Mouse (Mus musculus): ENCODE measurements at regions not wholly inside any gene's neighbourhood (a gene's known extent, or its start where the extent isn't known, plus 50 kb on each side); places are given as distances from the start of the nearest gene placed in this dataset.

DNA sequence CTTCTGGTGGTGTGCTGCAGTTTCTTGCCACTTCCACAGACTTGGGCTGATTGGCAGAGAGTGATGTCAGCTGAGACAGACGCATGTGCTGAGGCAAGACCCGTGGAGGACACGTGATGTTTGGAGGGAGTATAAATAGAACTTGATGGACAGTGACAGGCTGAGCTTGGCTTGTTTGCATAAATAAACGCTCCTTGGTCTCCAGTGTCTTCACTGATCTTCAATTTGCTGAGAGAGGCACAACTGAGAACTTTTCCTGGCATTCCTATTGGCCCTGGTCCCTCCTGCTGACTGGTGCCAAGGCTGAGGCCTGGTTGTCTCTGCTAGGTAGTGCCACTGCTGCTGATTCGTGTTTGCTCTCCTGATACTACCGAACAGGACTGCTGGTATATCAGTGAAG is 94.6 kb upstream of the 4930535I16Rik start:
- no peak overlapping the region for H3K4me3 ChIP-seq (ENCODE audit: low read length)
- WGBS, result 68% methylated on average over 6 of the region's 6 CpGs
- H3K27ac ChIP-seq (ENCODE audit: low read depth, low read length), result no peak overlapping the region
- ATAC-seq, result no peak
- H3K9ac ChIP-seq (ENCODE audit: low read depth, low read length), result no peak overlapping the region
- no peaks in the 10 kb centered on the region for H3K9me3 ChIP-seq (ENCODE audit: control insufficient read depth, low read length)
- H3K36me3 ChIP-seq (ENCODE audit: control insufficient read depth, insufficient read depth, low read length), result no peaks in the 10 kb centered on the region
- H3K4me2 ChIP-seq (ENCODE audit: low read length), result no peak overlapping the region
- H3K4me1 ChIP-seq (ENCODE audit: control insufficient read depth, insufficient read depth, low read depth, low read length), result no peaks in the 10 kb centered on the region
- no peaks in the 10 kb centered on the region for H3K27me3 ChIP-seq (replicated peaks; ENCODE audit: control insufficient read depth, insufficient read depth, low read length)

DNA sequence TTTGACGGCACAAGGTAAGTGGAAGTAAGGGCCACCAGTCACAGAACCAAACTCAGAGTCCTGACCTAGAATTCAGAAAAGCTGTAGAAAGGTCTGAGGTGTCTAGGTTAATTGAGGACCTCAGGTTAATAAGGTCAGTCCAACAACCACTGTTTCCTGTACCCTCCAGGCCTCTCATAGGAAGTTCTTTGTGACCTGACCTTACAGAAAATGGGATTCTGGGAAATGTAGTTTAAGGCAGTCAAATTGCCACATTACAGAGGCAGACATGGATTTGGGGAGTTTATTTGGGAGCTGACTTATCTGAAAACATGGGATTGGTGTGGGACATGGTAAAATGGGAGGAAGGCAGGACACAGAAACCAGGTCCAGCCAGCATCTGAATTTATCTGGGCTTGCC is 90.9 kb upstream of the 4930535I16Rik start:
- ATAC-seq, result no peak
- no peak overlapping the region for H3K4me2 ChIP-seq (ENCODE audit: low read length)
- H3K36me3 ChIP-seq (ENCODE audit: control insufficient read depth, insufficient read depth, low read length), result no peaks in the 10 kb centered on the region
- no peak overlapping the region for H3K9ac ChIP-seq (ENCODE audit: low read depth, low read length)
- no peaks in the 10 kb centered on the region for H3K27me3 ChIP-seq (replicated peaks; ENCODE audit: control insufficient read depth, insufficient read depth, low read length)
- no peak overlapping the region for H3K4me3 ChIP-seq (ENCODE audit: low read length)
- H3K27ac ChIP-seq (ENCODE audit: low read depth, low read length), result no peak overlapping the region
- WGBS, result 100% methylated on average over 1 of the region's 1 CpGs
- H3K4me1 ChIP-seq (ENCODE audit: control insufficient read depth, insufficient read depth, low read depth, low read length), result no peaks in the 10 kb centered on the region
- H3K9me3 ChIP-seq (ENCODE audit: control insufficient read depth, low read length), result no peaks in the 10 kb centered on the region

DNA sequence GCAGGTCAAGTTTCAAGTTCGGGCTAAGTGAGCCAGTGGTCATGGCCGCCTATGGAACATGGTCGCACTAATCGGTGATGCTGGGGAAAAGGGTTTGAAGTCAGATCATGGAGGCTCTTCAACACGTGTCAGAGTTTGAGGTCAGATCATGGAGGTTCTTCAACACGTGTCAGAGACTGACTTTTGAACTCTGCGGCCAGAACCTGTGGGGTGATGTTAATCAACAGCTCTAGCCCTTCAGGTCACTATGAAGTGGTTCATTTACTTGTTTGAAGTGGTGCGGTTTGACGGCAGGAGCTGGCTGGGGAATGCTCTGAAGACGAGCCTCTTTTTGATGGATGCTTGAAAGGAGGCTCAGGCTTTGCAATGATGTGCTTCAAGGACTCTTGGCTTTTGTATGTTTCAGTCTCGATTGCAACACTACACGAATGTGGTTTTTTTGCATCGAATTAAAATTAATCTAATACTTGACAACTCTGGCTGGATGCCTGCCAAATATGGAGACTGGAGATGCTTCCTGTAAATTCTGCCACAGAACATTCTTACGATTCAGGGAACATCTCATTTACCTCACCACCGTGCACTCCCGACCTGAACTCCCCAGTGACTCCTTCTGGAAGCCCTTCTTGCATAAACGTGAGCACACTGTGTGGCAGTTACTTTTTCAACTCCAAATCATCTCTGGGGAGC is 87.9 kb upstream of the 4930535I16Rik start:
- no peaks in the 10 kb centered on the region for H3K4me1 ChIP-seq (ENCODE audit: control insufficient read depth, insufficient read depth, low read depth, low read length)
- H3K9me3 ChIP-seq (ENCODE audit: control insufficient read depth, low read length), result no peaks in the 10 kb centered on the region
- no peak overlapping the region for H3K4me3 ChIP-seq (ENCODE audit: low read length)
- H3K36me3 ChIP-seq (ENCODE audit: control insufficient read depth, insufficient read depth, low read length), result no peaks in the 10 kb centered on the region
- no peak overlapping the region for H3K4me2 ChIP-seq (ENCODE audit: low read length)
- ATAC-seq, result no peak
- WGBS, result 60% methylated on average over 17 of the region's 17 CpGs
- H3K27me3 ChIP-seq (replicated peaks; ENCODE audit: control insufficient read depth, insufficient read depth, low read length), result no peaks in the 10 kb centered on the region
- H3K9ac ChIP-seq (ENCODE audit: low read depth, low read length), result no peak overlapping the region
- no peak overlapping the region for H3K27ac ChIP-seq (ENCODE audit: low read depth, low read length)

DNA sequence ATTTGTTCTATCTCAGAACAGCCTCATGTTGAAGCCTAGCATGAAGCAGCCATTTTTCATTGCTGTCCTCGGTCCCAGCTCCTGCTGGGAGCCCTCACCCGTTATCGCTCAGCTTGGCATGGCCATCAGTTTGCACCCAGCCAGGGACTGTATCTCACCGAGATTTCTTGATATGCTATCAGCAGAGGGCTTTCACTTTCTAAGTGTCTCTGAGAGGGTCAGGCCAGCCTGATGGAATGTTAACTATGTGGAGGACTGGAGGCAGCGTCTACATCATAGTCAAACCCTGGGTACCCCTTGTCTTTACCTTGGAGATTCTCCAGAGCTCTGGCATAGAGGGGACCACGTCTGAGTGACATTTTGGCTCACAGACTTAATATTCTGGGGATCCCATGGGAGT is 84.9 kb upstream of the 4930535I16Rik start:
- no peak overlapping the region for H3K9ac ChIP-seq (ENCODE audit: low read depth, low read length)
- no peaks in the 10 kb centered on the region for H3K27me3 ChIP-seq (replicated peaks; ENCODE audit: control insufficient read depth, insufficient read depth, low read length)
- no peak overlapping the region for H3K4me3 ChIP-seq (ENCODE audit: low read length)
- 68% methylated on average over 6 of the region's 6 CpGs for WGBS
- no peak for ATAC-seq
- H3K27ac ChIP-seq (ENCODE audit: low read depth, low read length), result no peak overlapping the region
- H3K4me2 ChIP-seq (ENCODE audit: low read length), result no peak overlapping the region
- H3K9me3 ChIP-seq (ENCODE audit: control insufficient read depth, low read length), result no peaks in the 10 kb centered on the region
- H3K4me1 ChIP-seq (ENCODE audit: control insufficient read depth, insufficient read depth, low read depth, low read length), result no peaks in the 10 kb centered on the region
- no peaks in the 10 kb centered on the region for H3K36me3 ChIP-seq (ENCODE audit: control insufficient read depth, insufficient read depth, low read length)

DNA sequence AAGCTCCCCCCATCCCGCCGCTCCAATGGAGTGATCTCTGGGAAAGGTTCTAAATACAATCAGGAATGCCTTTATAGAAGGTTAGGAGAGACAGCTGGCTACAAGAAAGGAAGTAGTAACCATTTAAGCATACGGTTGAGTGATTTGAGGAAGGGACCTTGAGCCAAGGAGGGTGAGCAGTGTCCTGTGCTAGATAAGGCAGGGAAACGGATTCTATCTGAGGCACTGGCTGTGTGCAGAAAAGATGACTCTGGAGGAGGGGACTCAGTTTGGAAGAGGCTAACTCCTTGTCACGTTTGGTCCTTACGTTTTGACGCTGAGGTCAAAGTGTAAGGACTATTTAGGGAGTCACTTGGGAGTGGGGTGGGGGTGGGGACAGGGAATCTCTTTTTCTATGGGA is 84.3 kb upstream of the 4930535I16Rik start:
- H3K4me2 ChIP-seq (ENCODE audit: low read length), result no peak overlapping the region
- no peaks in the 10 kb centered on the region for H3K36me3 ChIP-seq (ENCODE audit: control insufficient read depth, insufficient read depth, low read length)
- 83% methylated on average over 7 of the region's 7 CpGs for WGBS
- ATAC-seq, result no peak
- H3K27me3 ChIP-seq (replicated peaks; ENCODE audit: control insufficient read depth, insufficient read depth, low read length), result no peaks in the 10 kb centered on the region
- H3K27ac ChIP-seq (ENCODE audit: low read depth, low read length), result no peak overlapping the region
- H3K4me1 ChIP-seq (ENCODE audit: control insufficient read depth, insufficient read depth, low read depth, low read length), result no peaks in the 10 kb centered on the region
- no peak overlapping the region for H3K4me3 ChIP-seq (ENCODE audit: low read length)
- no peaks in the 10 kb centered on the region for H3K9me3 ChIP-seq (ENCODE audit: control insufficient read depth, low read length)
- no peak overlapping the region for H3K9ac ChIP-seq (ENCODE audit: low read depth, low read length)

DNA sequence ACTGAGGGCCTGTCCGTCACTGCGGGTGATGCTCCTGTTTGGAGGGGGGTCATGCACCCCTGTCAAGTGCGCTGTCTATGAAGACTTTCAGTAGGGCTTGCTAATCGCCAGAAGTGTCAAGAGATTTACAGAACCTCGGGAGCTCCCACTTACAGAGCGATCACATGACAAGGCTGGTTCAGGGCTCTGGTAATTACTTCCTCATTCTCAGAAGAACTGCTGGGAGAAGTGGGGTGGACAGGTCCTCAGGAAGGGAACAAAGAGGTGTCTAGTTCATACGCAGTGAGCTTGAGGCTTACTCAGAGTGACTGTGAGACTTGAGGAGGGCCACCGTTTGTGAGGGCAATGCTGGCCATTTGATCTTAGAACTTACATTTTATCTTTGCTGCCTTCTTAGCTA is 78.0 kb upstream of the 4930535I16Rik start:
- Histone ChIP-seq H3K27me3 (replicated peaks; ENCODE audit: control insufficient read depth, insufficient read depth, low read length) (peaks cover 3% of the 10 kb centered on the region; the same call in 1 of the 2 replicates), H3K9ac (ENCODE audit: low read depth, low read length) (no peak overlapping the region), H3K36me3 (ENCODE audit: control insufficient read depth, insufficient read depth, low read length) (no peaks in the 10 kb centered on the region), H3K9me3 (ENCODE audit: control insufficient read depth, low read length) (no peaks in the 10 kb centered on the region), H3K4me1 (ENCODE audit: control insufficient read depth, insufficient read depth, low read depth, low read length) (peaks cover 5% of the 10 kb centered on the region), H3K4me3 (ENCODE audit: low read length) (no peak overlapping the region), H3K27ac (ENCODE audit: low read depth, low read length) (no peak overlapping the region), H3K4me2 (ENCODE audit: low read length) (no peak overlapping the region)
- 73% methylated on average over 8 of the region's 8 CpGs for WGBS
- no peak for ATAC-seq

DNA sequence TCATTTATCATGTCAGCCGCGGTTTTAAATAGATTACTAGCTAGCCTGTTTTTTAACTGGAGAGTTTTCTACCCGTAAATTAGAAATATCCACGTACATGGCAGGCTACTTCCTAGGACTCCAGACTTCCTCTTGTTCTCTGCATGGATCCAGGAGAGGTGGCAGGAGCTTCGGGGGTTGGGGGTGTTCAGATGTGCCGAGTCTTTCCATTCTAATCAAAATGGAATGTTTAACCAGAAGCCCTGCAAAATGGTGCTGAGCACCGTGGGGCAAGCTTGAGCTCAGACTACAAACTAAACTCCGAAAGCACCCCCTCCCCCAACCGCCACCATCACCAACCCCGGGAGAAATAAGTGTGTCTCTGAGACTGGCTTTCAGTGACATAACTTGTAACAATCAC is 73.4 kb upstream of the 4930535I16Rik start:
- Histone ChIP-seq H3K4me3 (ENCODE audit: low read length) (peak overlapping the region; percentile 38), H3K9ac (ENCODE audit: low read depth, low read length) (no peak overlapping the region; the same call in 1 of the 2 replicates), H3K27me3 (replicated peaks; ENCODE audit: control insufficient read depth, insufficient read depth, low read length) (peaks cover 5% of the 10 kb centered on the region), H3K4me2 (ENCODE audit: low read length) (peak overlapping the region; percentile 77), H3K27ac (ENCODE audit: low read depth, low read length) (no peak overlapping the region), H3K4me1 (ENCODE audit: control insufficient read depth, insufficient read depth, low read depth, low read length) (peaks cover 14% of the 10 kb centered on the region), H3K9me3 (ENCODE audit: control insufficient read depth, low read length) (no peaks in the 10 kb centered on the region), H3K36me3 (ENCODE audit: control insufficient read depth, insufficient read depth, low read length) (no peaks in the 10 kb centered on the region)
- ATAC-seq, result no peak
- WGBS, result 5% methylated on average over 10 of the region's 10 CpGs

DNA sequence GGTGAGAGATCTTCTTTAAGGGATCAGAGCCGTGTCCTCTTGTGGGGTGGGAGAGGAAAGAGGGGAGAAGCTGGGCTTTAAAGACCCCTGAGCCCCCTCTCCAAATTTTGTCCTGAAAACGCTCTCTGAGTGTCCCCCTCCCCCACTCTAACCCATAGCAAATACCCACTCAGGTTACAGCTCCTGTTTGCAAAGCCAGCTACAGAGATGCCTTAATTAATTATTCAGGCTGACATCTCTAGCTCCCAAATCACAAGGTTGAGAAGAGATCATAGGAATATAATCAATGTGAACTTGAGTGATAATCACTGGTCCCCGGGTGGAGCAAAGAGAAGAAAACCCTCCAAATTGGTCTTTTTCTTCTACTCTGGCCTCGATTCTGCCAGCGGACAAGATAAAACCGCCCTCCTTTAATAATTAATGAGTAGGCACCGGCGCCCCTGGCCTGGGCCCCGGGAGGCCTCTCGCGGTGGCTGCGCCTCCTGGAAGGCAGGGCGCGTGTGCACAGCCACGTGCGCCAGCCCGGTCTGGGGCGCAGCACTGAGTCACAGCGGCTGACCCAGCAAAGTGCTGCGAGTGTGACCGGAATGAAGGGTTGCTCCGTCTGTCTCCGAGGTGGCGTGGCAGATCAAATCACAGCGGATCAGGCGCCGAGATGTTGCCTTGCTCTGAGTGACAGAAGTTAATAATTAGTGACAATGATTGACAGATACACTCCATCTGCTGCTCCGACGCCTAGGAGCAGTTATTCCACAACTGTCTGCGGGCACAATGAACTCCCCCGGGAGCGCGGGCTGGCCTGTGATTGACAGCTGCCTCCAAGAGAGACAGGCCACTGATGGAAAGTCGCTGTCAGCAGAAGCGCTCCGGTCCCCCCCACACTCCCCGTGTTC is 72.7 kb upstream of the 4930535I16Rik start:
- Histone ChIP-seq H3K9me3 (ENCODE audit: control insufficient read depth, low read length) (no peaks in the 10 kb centered on the region), H3K9ac (ENCODE audit: low read depth, low read length) (peak overlapping the region; percentile 62), H3K4me1 (ENCODE audit: control insufficient read depth, insufficient read depth, low read depth, low read length) (peaks cover 14% of the 10 kb centered on the region), H3K36me3 (ENCODE audit: control insufficient read depth, insufficient read depth, low read length) (no peaks in the 10 kb centered on the region), H3K4me2 (ENCODE audit: low read length) (peak overlapping the region; percentile 77), H3K27ac (ENCODE audit: low read depth, low read length) (no peak overlapping the region), H3K4me3 (ENCODE audit: low read length) (peak overlapping the region; percentile 38), H3K27me3 (replicated peaks; ENCODE audit: control insufficient read depth, insufficient read depth, low read length) (peaks cover 5% of the 10 kb centered on the region)
- peak; percentile 80 for ATAC-seq
- WGBS, result 2% methylated on average over 37 of the region's 37 CpGs

All from hindbrain, embryonic 16.5 days (tissue).